Mouse (Mus musculus): ENCODE data around the gene Apol6.
"Not testable (repeated sequence)": the region's sequence is repeated elsewhere in the genome, so short reads cannot be mapped to it uniquely, and the experiment has no call there.

Apol6 gene

GRCm38 (mm10) chr15:77031271-77031670 is 13.3 kb upstream of the Apol6 start:
- no peak for DNase-seq (ENCODE audit: low spot score in 2 of 2)

- DNase-seq (ENCODE audit: low spot score in 2 of 2): no peak
Observed at GRCm38 (mm10) chr15:77034526-77034925, 10.0 kb upstream of the Apol6 start.

GRCm38 (mm10) chr15:77035643-77036042 is 8.9 kb upstream of the Apol6 start:
- DNase-seq (ENCODE audit: low spot score in 2 of 2): no peak

- DNase-seq (ENCODE audit: low spot score in 2 of 2): no peak
Observed at GRCm38 (mm10) chr15:77036320-77036988, 8.1 kb upstream of the Apol6 start.

- no peak for DNase-seq (ENCODE audit: low spot score in 2 of 2)
Observed at GRCm38 (mm10) chr15:77036989-77037277, 7.6 kb upstream of the Apol6 start.

GRCm38 (mm10) chr15:77037278-77038161 is 7.0 kb upstream of the Apol6 start:
- DNase-seq (ENCODE audit: low spot score in 2 of 2): no peak

GRCm38 (mm10) chr15:77039211-77039700 is 5.3 kb upstream of the Apol6 start:
- DNase-seq (ENCODE audit: low spot score in 2 of 2): no peak

GRCm38 (mm10) chr15:77040784-77041183 is 3.7 kb upstream of the Apol6 start:
- no peak for DNase-seq (ENCODE audit: low spot score in 2 of 2)

- no peak for DNase-seq (ENCODE audit: low spot score in 2 of 2)
Observed at GRCm38 (mm10) chr15:77045609-77046008, 1.1 kb downstream of the Apol6 start.

GRCm38 (mm10) chr15:77050570-77050969 is 6.0 kb downstream of the Apol6 start, which contains the start of gene Mb:
TSS of gene Mb (minus strand) at chr15:77050670.
- DNase-seq (ENCODE audit: low spot score in 2 of 2): no peak

GRCm38 (mm10) chr15:77052176-77052575 is 7.6 kb downstream of the Apol6 start:
- DNase-seq (ENCODE audit: low spot score in 2 of 2): no peak

GRCm38 (mm10) chr15:77053021-77053420 is 8.5 kb downstream of the Apol6 start:
- no peak for DNase-seq (ENCODE audit: low spot score in 2 of 2)

GRCm38 (mm10) chr15:77054611-77055175 is 10.2 kb downstream of the Apol6 start:
- no peak for DNase-seq (ENCODE audit: low spot score in 2 of 2)

GRCm38 (mm10) chr15:77056001-77056790 is 11.7 kb downstream of the Apol6 start:
- DNase-seq (ENCODE audit: low spot score in 2 of 2): no peak

- DNase-seq (ENCODE audit: low spot score in 2 of 2): no peak
Observed at GRCm38 (mm10) chr15:77056791-77057051, 12.2 kb downstream of the Apol6 start.

- DNase-seq (ENCODE audit: low spot score in 2 of 2): no peak
Observed at GRCm38 (mm10) chr15:77058566-77058965, 14.0 kb downstream of the Apol6 start.

- not testable (repeated sequence) for DNase-seq (ENCODE audit: low spot score in 2 of 2)
Observed at GRCm38 (mm10) chr15:77059416-77059815, 14.9 kb downstream of the Apol6 start.

GRCm38 (mm10) chr15:77062746-77063145 is 18.2 kb downstream of the Apol6 start:
- DNase-seq (ENCODE audit: low spot score in 2 of 2): no peak

- DNase-seq (ENCODE audit: low spot score in 2 of 2): no peak
Observed at GRCm38 (mm10) chr15:77065259-77065852, 20.8 kb downstream of the Apol6 start.

- no peak for DNase-seq (ENCODE audit: low spot score in 2 of 2)
Observed at GRCm38 (mm10) chr15:77066233-77066632, 21.7 kb downstream of the Apol6 start.

- DNase-seq (ENCODE audit: low spot score in 2 of 2): no peak
Observed at GRCm38 (mm10) chr15:77068439-77068861, 23.9 kb downstream of the Apol6 start.

- DNase-seq (ENCODE audit: low spot score in 2 of 2): no peak
Observed at GRCm38 (mm10) chr15:77069019-77069418, 24.5 kb downstream of the Apol6 start.

All from right cerebral cortex, postnatal 10 days (tissue).